Mouse (Mus musculus) cerebellum, adult 2 months (tissue): ENCODE results near the gene Ccdc13. TPM values are rescaled to one million over a fixed set of nuclear protein-coding genes. Genes with fewer than 3 reads are reported as not detected.
A peak's percentile ranks its signal among the peaks of the same experiment; 100 is the strongest.

ENCODE experiments used
- DNase-seq, 2 experiments: peaks; one replicate each; pipeline ENCODE4 v3.0.0; 2021
- H3K27ac ChIP-seq: fragments of 200-500 bp; 2 replicates; pipeline ENCODE4 v1.5.1; 2012; ENCODE audit warnings: low read length, control low read depth, inconsistent platforms; ENCODE audit not compliant: insufficient read depth
- H3K27me3 ChIP-seq: fragments of 200-500 bp; 2 replicates; pipeline ENCODE4 v1.6.1; 2012; ENCODE audit warnings: inconsistent platforms, mild to moderate bottlenecking, low read length, moderate library complexity; ENCODE audit not compliant: control insufficient read depth, insufficient read depth
- H3K4me1 ChIP-seq: fragments of 200-500 bp; 2 replicates; pipeline ENCODE4 v1.6.1; 2011; ENCODE audit warnings: low read length; ENCODE audit not compliant: control insufficient read depth, insufficient read depth
- H3K4me3 ChIP-seq: fragments of 200-500 bp; replicated peaks from 2 replicates; pipeline ENCODE3; 2011; ENCODE audit warnings: mild to moderate bottlenecking, low read depth, low read length, control low read depth; ENCODE audit not compliant: insufficient read depth
- CTCF ChIP-seq: fragments of 200-500 bp; IDR thresholded peaks from 2 replicates; pipeline ENCODE4 v1.5.1; 2011; ENCODE audit warnings: low read depth, mild to moderate bottlenecking, control low read depth, low read length, moderate library complexity, borderline replicate concordance; ENCODE audit not compliant: insufficient read depth
- POLR2A ChIP-seq: fragments of 200-500 bp; IDR thresholded peaks from 2 replicates; pipeline ENCODE4 v1.6.1; 2011; ENCODE audit warnings: low read length, control low read depth, borderline replicate concordance; ENCODE audit not compliant: insufficient read depth
- WGBS: fragments of 180-500 bp; shearing (Covaris S2); methylation state at CpG from one replicate; pipeline ENCODE4 v1.1.7; 2018; 5-methylcytosine and 5-hydroxymethylcytosine counted together
- polyA plus RNA-seq: library from polyadenylated mRNA; depleted of rRNA; stranded (reverse); fragments of >200 nt; gene quantifications from 2 replicates; pipeline ENCODE4 v1.2.3, GENCODE M21; 2012

Ccdc13 gene
- polyA plus RNA-seq, 1 experiment = 18.5 TPM

DNA sequence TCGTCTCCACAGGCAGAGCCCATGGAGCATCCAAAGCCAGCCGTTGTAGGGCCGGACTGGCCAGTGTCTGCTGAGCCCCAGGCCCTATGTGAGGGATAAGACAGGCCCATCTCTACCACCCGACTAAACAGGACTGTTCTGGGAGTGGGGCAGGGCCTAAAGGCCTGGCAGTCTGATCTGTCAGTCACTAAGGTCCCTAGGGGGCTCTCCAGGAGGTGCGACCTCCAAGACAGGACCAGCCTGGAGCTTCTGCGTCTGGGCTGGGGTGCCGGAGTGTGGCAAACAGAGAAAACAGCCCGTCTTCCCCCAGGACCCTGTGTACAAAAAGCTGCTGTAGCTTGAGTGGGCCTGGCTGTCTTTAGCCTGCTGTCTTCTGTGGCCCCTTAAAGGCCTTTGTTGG, 77.5 kb downstream of the Ccdc13 start:
- Histone ChIP-seq H3K27me3 (no peaks in the 10 kb centered on the region), H3K4me3 (no peak overlapping the region), H3K4me1 (peaks cover 34% of the 10 kb centered on the region), H3K27ac (no peak overlapping the region)
- no peak for DNase-seq
- 73% methylated on average over 8 of the region's 8 CpGs for WGBS
- no peak for TF ChIP-seq CTCF
- no peak for TF ChIP-seq POLR2A

DNA sequence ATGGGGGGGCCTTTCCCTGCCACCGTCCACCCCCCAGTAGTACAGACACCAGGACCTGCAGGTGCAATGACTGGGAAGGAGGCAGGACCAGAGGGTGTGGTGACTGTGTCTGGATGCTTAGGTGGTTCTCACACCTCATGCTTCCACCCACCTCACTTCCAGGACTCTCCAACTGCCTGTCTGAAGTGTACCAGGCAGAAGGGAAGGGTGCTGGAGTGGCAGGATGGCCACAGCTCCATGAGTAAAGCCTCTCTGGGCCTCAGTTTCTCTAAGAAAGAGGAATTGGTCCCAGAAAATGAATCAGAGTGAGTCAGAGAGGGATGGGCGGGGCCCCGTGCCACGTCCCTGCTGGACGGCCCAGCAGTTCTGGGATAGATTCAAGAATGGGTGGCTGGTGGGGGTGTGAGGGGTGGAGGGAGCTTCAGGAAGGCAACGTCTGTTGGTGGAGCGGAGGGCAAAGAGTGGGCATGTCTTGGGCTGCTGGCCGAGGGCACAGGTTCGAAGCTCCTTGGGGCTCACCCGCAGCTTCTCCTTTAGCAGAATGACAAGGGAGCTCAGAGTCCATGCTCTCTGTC, 78.1 kb downstream of the Ccdc13 start:
- DNase-seq = no peak
- H3K4me1 ChIP-seq = peaks cover 34% of the 10 kb centered on the region
- no peaks in the 10 kb centered on the region for H3K27me3 ChIP-seq
- H3K4me3 ChIP-seq = peak overlapping the region; percentile 1
- TF ChIP-seq POLR2A (no peak), CTCF (no peak)
- no peak overlapping the region for H3K27ac ChIP-seq
- 76% methylated on average over 10 of the region's 10 CpGs for WGBS

DNA sequence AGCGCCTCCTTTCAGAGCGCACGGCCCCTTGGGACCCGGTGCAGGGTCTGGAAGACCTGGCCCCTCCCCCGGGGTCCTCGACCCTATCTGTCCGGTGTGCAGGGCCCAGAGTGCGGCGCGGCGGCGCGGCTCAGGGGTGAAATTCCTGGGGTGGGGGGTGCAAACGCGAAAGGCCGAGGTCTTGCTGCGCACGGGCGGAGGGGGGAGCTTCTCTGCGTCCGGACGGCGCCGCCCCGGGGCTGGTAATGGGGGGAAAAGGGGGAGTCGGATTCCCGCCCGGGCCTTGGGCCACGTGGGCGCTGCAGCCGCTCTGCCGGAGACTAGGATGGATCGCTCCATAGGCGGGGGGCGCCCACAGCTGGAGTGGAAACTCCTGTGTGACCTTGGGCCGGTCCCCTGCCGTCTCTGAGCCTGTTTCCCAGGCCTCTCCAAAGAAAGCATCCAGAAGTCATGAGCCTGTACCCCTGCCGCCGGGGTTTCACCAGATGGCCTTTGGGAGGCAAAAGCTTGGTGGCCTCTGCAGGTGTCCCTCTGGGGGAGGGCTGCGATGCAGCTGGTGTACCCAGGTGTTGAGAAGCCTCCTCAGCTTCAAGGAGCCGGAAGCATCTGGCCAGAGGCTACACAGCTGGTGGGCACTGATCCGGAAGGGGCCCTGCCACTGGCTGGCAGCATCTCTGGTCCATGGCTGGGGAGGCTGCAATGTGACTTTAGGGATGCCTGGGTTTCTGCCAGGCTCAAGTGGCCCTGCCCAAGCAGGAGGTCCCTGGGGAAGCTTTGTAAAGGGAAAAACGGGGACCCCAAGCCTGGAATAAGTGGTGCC, 78.8 kb downstream of the Ccdc13 start:
- Histone ChIP-seq H3K27me3 (no peaks in the 10 kb centered on the region), H3K4me3 (peak overlapping the region; percentile 70), H3K4me1 (peaks cover 33% of the 10 kb centered on the region), H3K27ac (no peak overlapping the region)
- WGBS = 1% methylated on average over 43 of the region's 43 CpGs
- DNase-seq = peak; percentile 46 to 55
- TF ChIP-seq POLR2A (no peak), CTCF (no peak)

DNA sequence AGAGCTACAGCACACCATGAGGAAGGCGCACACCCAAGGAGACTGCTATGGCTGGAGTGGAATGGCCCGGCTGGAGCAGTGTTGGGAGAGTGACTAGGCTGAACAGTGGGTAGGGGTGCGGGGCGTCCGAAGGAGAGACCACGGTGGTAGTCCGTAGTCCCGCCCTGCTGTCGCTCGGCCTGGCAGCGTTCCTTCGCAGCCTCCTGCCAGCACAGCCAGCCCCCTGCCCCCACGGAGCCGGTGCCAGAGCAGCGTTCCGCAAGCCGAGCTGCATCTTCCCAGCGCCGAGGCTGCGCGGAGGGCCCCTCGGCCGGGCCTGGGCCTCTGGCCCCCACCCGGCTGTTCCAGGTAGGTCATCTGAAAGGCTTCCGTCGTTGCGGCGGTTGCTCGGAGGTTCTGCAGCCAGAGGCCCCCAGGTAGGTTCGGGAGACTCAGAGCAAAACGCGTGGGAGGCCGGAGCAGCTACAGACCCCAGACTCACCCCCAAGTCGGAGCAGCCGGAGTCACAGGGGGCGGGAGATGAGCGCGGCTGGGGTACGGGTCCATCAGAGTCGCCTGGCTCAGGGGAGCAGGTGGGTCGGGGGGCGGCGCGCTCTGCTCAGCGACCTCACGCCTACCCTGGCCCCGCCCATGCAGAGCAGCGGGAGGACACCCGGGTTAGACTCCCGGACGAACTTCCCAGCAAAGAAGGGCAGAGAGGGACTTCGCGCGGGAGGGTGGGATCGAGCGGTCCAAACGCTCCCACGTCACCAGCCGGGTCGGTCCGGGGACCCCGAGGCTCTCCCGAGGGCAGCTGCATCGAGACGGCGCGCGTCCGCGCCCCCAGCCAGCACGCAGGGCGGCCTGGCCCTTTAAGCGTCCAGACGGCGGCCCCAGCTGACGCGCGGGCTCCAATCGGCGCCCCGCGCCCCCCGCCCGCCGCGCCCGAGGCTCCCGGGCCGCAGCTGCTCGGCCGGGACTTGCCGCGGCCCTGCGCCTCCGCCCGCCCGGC, 79.9 kb downstream of the Ccdc13 start, which contains the start of gene Zfp651:
TSS of gene Zfp651 (plus strand) at position 240 of the 991 bp plus-strand sequence.
- H3K4me3 ChIP-seq = peak within 1 kb of the TSS; percentile 92
- H3K4me1 ChIP-seq = peaks cover 24% of the 10 kb centered on the region
- under 1% methylated on average over 97 of the region's 97 CpGs for WGBS
- DNase-seq = peak; percentile 66 to 69
- TF ChIP-seq POLR2A (peak; percentile 28; the same call in 1 of the 2 replicates), CTCF (no peak)
- H3K27ac ChIP-seq = peak within 1 kb of the TSS; percentile 5; the same call in 1 of the 2 replicates
- H3K27me3 ChIP-seq = no peaks in the 10 kb centered on the region

DNA sequence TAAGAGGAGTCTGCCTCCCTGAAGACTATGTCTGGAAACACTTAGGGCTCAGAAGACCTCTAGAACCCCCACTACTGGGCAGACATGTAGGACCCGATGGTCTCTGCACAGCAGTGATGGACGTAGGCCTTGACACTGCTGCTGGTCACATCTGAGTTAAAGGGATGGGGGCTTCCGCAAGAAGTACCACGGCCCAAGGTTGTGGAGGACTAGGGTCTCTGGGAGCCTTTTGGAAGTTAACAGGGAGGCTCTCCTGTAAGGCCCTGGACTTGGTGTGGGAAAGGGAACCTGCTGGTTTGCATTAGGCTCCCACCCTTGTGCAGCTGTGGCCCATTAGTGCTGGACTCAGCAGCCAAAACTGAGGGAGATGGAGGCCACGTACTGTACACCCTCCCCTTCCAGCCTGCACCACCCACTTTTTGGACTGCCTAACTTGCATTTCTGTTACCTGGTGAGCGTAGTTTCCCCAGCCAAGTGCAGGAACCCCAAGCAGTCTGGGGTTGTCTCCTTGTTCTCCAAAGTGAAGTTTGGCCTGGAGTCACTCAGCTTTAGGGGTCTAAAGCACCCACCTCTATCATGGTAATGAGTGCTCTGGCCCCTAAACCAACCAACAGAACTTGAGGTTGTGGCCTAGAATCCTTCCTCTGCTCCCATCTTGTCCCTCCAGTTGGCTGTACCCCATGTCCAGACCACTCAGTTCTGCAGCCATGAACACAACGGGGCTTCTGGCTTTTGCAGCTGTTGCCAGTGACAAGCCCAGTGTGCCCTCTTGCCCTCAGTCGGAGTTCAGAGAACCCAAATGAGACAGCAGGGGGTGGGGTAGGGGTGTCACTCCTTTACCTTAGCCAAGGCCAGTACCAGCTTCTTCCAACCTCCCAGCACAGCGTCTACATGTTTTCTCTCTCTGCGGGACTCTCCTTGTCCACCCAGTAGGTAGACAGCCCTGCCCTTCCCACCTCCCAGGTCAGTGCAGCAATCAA, 81.1 kb downstream of the Ccdc13 start:
- H3K4me3 ChIP-seq = peak overlapping the region; percentile 92
- peak in 1 of 2 experiments; percentile 15 for DNase-seq
- H3K27ac ChIP-seq = 0 out of 2 replicates have a peak overlapping the region, but pooled peaks have one; percentile 23
- no peak for TF ChIP-seq CTCF
- TF ChIP-seq POLR2A = no peak
- WGBS = 46% methylated on average over 10 of the region's 10 CpGs
- no peaks in the 10 kb centered on the region for H3K27me3 ChIP-seq
- peaks cover 21% of the 10 kb centered on the region; the same call in 1 of the 2 replicates for H3K4me1 ChIP-seq

DNA sequence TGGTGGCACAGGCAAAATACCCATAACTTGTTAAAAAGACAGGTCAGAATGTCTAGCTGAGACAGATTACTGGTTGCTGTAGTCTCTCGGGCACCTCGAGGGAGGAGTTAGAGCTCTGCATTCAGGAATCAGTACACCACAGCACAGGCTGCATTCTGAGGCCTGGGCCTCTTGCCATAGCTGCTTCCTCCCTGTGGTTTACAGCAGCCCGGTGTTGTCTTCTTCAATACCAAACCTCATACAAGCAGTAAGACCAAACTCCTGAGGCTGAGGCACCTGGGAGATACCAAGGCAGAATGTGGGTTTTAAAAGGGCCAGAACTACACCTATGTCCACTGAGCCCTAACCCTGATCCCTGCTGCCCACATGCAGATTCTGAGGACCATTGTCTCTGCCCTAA, 81.8 kb downstream of the Ccdc13 start:
- WGBS = 15% methylated on average over 3 of the region's 3 CpGs
- DNase-seq = peak in 1 of 2 experiments; percentile 37
- H3K27me3 ChIP-seq = no peaks in the 10 kb centered on the region
- no peak overlapping the region for H3K4me3 ChIP-seq
- 0 out of 2 replicates have a peak overlapping the region, but pooled peaks have one; percentile 23 for H3K27ac ChIP-seq
- H3K4me1 ChIP-seq = peaks cover 16% of the 10 kb centered on the region; the same call in 1 of the 2 replicates
- TF ChIP-seq POLR2A (no peak), CTCF (no peak)

DNA sequence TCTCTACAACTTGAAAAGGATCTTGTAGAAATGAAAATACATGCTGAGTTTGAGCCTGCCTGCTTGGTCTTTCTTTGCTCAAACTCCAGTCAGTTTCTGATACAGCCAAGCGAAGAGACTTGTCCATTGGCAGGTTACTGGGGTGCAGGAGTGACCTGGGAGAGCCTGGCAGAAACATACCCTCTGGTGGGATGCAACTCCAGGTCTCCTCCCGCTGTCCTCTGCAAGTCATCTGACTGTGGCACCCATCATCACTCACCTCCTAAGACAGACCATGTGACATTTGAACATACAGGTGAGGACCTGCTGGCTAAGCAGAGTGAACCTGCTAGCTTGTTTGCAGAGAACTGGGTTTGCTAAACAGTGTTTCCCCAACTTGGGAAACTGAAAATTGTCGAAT, 82.5 kb downstream of the Ccdc13 start:
- 89% methylated on average over 3 of the region's 3 CpGs for WGBS
- H3K4me3 ChIP-seq = no peak overlapping the region
- TF ChIP-seq POLR2A (no peak), CTCF (no peak)
- H3K27ac ChIP-seq = no peak overlapping the region
- peaks cover 12% of the 10 kb centered on the region; the same call in 1 of the 2 replicates for H3K4me1 ChIP-seq
- DNase-seq = no peak
- no peaks in the 10 kb centered on the region for H3K27me3 ChIP-seq
